Mouse (Mus musculus) R1 (cell line): ENCODE data around the gene Necap2.

Source experiments
- DNase-seq: peaks from one replicate; pipeline ENCODE4 v3.0.0-alpha.2; 2018; ENCODE audit warnings: low read depth, low spot score

Gene Necap2

GRCm38 (mm10) chr4:141077681-141078509 is at the start of gene Necap2:
Gene Necap2, minus strand, starts transcription at chr4:141078357.
- peak; percentile 98 for DNase-seq

GRCm38 (mm10) chr4:141123065-141123464 is 44.9 kb upstream of the Necap2 start:
- DNase-seq: peak; percentile 53

GRCm38 (mm10) chr4:141122663-141123062 is 44.5 kb upstream of the Necap2 start:
- DNase-seq: no peak

- DNase-seq: peak; percentile 81
Measured at GRCm38 (mm10) chr4:141120700-141121099, 42.5 kb upstream of the Necap2 start.

GRCm38 (mm10) chr4:141118691-141119090 is 40.5 kb upstream of the Necap2 start:
- DNase-seq: no peak

- peak; percentile 95 for DNase-seq
Measured at GRCm38 (mm10) chr4:141115398-141115797, 37.2 kb upstream of the Necap2 start.

- no peak for DNase-seq
Measured at GRCm38 (mm10) chr4:141114521-141114981, 36.4 kb upstream of the Necap2 start.

- peak; percentile 75 for DNase-seq
Measured at GRCm38 (mm10) chr4:141113831-141114230, 35.7 kb upstream of the Necap2 start.

- DNase-seq: no peak
Measured at GRCm38 (mm10) chr4:141108196-141108732, 30.1 kb upstream of the Necap2 start.

GRCm38 (mm10) chr4:141106526-141107183 is 28.5 kb upstream of the Necap2 start:
- DNase-seq: no peak

- DNase-seq: peak; percentile 84
Measured at GRCm38 (mm10) chr4:141101855-141102254, 23.7 kb upstream of the Necap2 start.

GRCm38 (mm10) chr4:141101291-141101690 is 23.1 kb upstream of the Necap2 start:
- DNase-seq: peak; percentile 70

- peak; percentile 44 for DNase-seq
Measured at GRCm38 (mm10) chr4:141099956-141100355, 21.8 kb upstream of the Necap2 start.

- no peak for DNase-seq
Measured at GRCm38 (mm10) chr4:141098935-141099334, 20.8 kb upstream of the Necap2 start.

GRCm38 (mm10) chr4:141096710-141097109 is 18.6 kb upstream of the Necap2 start:
- peak; percentile 70 for DNase-seq

GRCm38 (mm10) chr4:141095016-141095415 is 16.9 kb upstream of the Necap2 start:
- DNase-seq: no peak

GRCm38 (mm10) chr4:141088714-141089113 is 10.6 kb upstream of the Necap2 start:
- no peak for DNase-seq

- no peak for DNase-seq
Measured at GRCm38 (mm10) chr4:141088033-141088432, 9.9 kb upstream of the Necap2 start, which contains the start of gene Spata21. Gene Spata21, plus strand, starts transcription at chr4:141088333.

GRCm38 (mm10) chr4:141086862-141087261 is 8.7 kb upstream of the Necap2 start:
- DNase-seq: no peak

- peak; percentile 72 for DNase-seq
Measured at GRCm38 (mm10) chr4:141078510-141079137, 467 bp upstream of the Necap2 start.

- DNase-seq: no peak
Measured at GRCm38 (mm10) chr4:141076761-141077506, 1.2 kb downstream of the Necap2 start.
